Mouse (Mus musculus) intestine, embryonic 15.5 days (tissue): ENCODE results near the gene Reck. TPM values are rescaled to one million over a fixed set of nuclear protein-coding genes. Genes with fewer than 3 reads are reported as not detected.

Experiments used
- ATAC-seq: fragments of 200-750 bp; cut with Nextera tagmentation; 2 replicates; pipeline ENCODE4 v1.8.0; 2017; ENCODE audit warnings: moderate TSS enrichment, moderate library complexity
- H3K27ac ChIP-seq: fragments of 300-500 bp; sonication (generic); 2 replicates; pipeline ENCODE4 v1.5.1; 2015; ENCODE audit warnings: mild to moderate bottlenecking, inconsistent platforms
- H3K27me3 ChIP-seq: fragments of 300-500 bp; sonication (generic); replicated peaks from 2 replicates; pipeline ENCODE4 v1.6.1; 2015; ENCODE audit warnings: inconsistent platforms
- H3K36me3 ChIP-seq: fragments of 300-500 bp; sonication (generic); 2 replicates; pipeline ENCODE4 v1.6.1; 2015; ENCODE audit warnings: inconsistent platforms
- H3K4me1 ChIP-seq: fragments of 300-500 bp; sonication (generic); replicated peaks from 2 replicates; pipeline ENCODE4 v1.6.1; 2015; ENCODE audit warnings: inconsistent platforms
- H3K4me2 ChIP-seq: fragments of 300-500 bp; sonication (generic); replicated peaks from 2 replicates; pipeline ENCODE4 v1.6.1; 2015; ENCODE audit warnings: mild to moderate bottlenecking, inconsistent platforms
- H3K4me3 ChIP-seq: fragments of 300-500 bp; sonication (generic); replicated peaks from 2 replicates; pipeline ENCODE4 v1.5.1; 2015; ENCODE audit warnings: inconsistent platforms
- H3K9ac ChIP-seq: fragments of 300-500 bp; sonication (generic); 2 replicates; pipeline ENCODE4 v1.6.1; 2015; ENCODE audit warnings: inconsistent platforms
- H3K9me3 ChIP-seq: fragments of 300-500 bp; sonication (generic); 2 replicates; pipeline ENCODE4 v1.6.1; 2016; ENCODE audit warnings: inconsistent platforms
- WGBS: fragments of 180-500 bp; shearing (Covaris S2); methylation state at CpG from one replicate; pipeline ENCODE4 v1.1.7; 2015; 5-methylcytosine and 5-hydroxymethylcytosine counted together
- polyA plus RNA-seq: library from polyadenylated mRNA; unstranded; fragments of >200 nt; fragmentation: Nextera tagmentation; extraction: Ambion mirVana; gene quantifications from 2 replicates; pipeline ENCODE4 v1.2.1, GENCODE M21; 2015

The Reck gene
- polyA plus RNA-seq, 1 experiment from 2014 or later = 17.0 TPM

- 71% methylated on average over 10 of the region's 10 CpGs for WGBS
- H3K4me3 ChIP-seq = no peak overlapping the region
- ATAC-seq = no peak
- no peak overlapping the region for H3K27ac ChIP-seq
- H3K4me1 ChIP-seq = no peaks in the 10 kb centered on the region
- H3K9me3 ChIP-seq = no peaks in the 10 kb centered on the region
- no peak overlapping the region for H3K4me2 ChIP-seq
- H3K36me3 ChIP-seq = no peaks in the 10 kb centered on the region
- no peak overlapping the region for H3K9ac ChIP-seq
- H3K27me3 ChIP-seq = no peaks in the 10 kb centered on the region; the same call in 1 of the 2 replicates
These were observed 5.5 kb upstream of the Reck start for GRCm38 (mm10) chr4:43869821-43870220.

- Histone ChIP-seq H3K9ac (peak overlapping the region; percentile 77; the same call in 1 of the 2 replicates), H3K4me3 (peak overlapping the region; percentile 96; the same call in 1 of the 2 replicates)
These were observed 829 bp upstream of the Reck start for GRCm38 (mm10) chr4:43874501-43874900.

GRCm38 (mm10) chr4:43875919-43876411 is 635 bp downstream of the Reck start:
- H3K27me3 ChIP-seq = no peaks in the 10 kb centered on the region; the same call in 1 of the 2 replicates
- H3K36me3 ChIP-seq = no peaks in the 10 kb centered on the region
- H3K4me1 ChIP-seq = peaks cover 7% of the 10 kb centered on the region; the same call in 1 of the 2 replicates
- WGBS = under 1% methylated on average over 20 of the region's 20 CpGs
- ATAC-seq = peak; percentile 57
- H3K9me3 ChIP-seq = no peaks in the 10 kb centered on the region
- peak overlapping the region; percentile 93 for H3K4me2 ChIP-seq
- H3K4me3 ChIP-seq = peak overlapping the region; percentile 96
- peak overlapping the region; percentile 77 for H3K9ac ChIP-seq
- H3K27ac ChIP-seq = peak overlapping the region; percentile 54; the same call in 1 of the 2 replicates

More at GRCm38 (mm10) chr4:43874501-43874900, 829 bp upstream of the Reck start:
- Histone ChIP-seq H3K9me3 (no peaks in the 10 kb centered on the region), H3K27ac (no peak overlapping the region), H3K27me3 (no peaks in the 10 kb centered on the region; the same call in 1 of the 2 replicates), H3K4me1 (peaks cover 7% of the 10 kb centered on the region; the same call in 1 of the 2 replicates), H3K4me2 (peak overlapping the region; percentile 93), H3K36me3 (no peaks in the 10 kb centered on the region)
- 33% methylated on average over 7 of the region's 7 CpGs for WGBS
- no peak for ATAC-seq

- Histone ChIP-seq H3K9me3 (no peaks in the 10 kb centered on the region), H3K4me3 (no peak overlapping the region), H3K27me3 (no peaks in the 10 kb centered on the region; the same call in 1 of the 2 replicates), H3K4me2 (no peak overlapping the region), H3K9ac (no peak overlapping the region), H3K27ac (no peak overlapping the region), H3K4me1 (peaks cover 7% of the 10 kb centered on the region; the same call in 1 of the 2 replicates), H3K36me3 (no peaks in the 10 kb centered on the region)
- 89% methylated on average over 1 of the region's 1 CpGs for WGBS
- no peak for ATAC-seq
These were observed 1.9 kb downstream of the Reck start for GRCm38 (mm10) chr4:43877230-43877629.

GRCm38 (mm10) chr4:43878121-43878776 is 2.9 kb downstream of the Reck start:
- H3K9ac ChIP-seq = no peak overlapping the region
- no peak for ATAC-seq
- peaks cover 7% of the 10 kb centered on the region; the same call in 1 of the 2 replicates for H3K4me1 ChIP-seq
- WGBS = 30% methylated on average over 5 of the region's 5 CpGs
- 0 out of 2 replicates have a peak overlapping the region, but pooled peaks have one; percentile 46 for H3K27ac ChIP-seq
- H3K4me2 ChIP-seq = no peak overlapping the region
- no peak overlapping the region for H3K4me3 ChIP-seq
- no peaks in the 10 kb centered on the region for H3K27me3 ChIP-seq
- H3K9me3 ChIP-seq = no peaks in the 10 kb centered on the region
- no peaks in the 10 kb centered on the region for H3K36me3 ChIP-seq

- WGBS = 81% methylated on average over 6 of the region's 6 CpGs
- Histone ChIP-seq H3K27me3 (no peaks in the 10 kb centered on the region), H3K9me3 (no peaks in the 10 kb centered on the region), H3K9ac (no peak overlapping the region), H3K4me3 (no peak overlapping the region), H3K4me1 (peaks cover 7% of the 10 kb centered on the region; the same call in 1 of the 2 replicates), H3K27ac (no peak overlapping the region), H3K36me3 (no peaks in the 10 kb centered on the region), H3K4me2 (no peak overlapping the region)
- ATAC-seq = no peak
These were observed 4.2 kb downstream of the Reck start for GRCm38 (mm10) chr4:43879566-43879965.

GRCm38 (mm10) chr4:43884196-43884595 is 8.9 kb downstream of the Reck start:
- no peaks in the 10 kb centered on the region for H3K9me3 ChIP-seq
- H3K4me1 ChIP-seq = no peaks in the 10 kb centered on the region
- H3K9ac ChIP-seq = no peak overlapping the region
- no peaks in the 10 kb centered on the region for H3K27me3 ChIP-seq
- ATAC-seq = no peak
- no peaks in the 10 kb centered on the region for H3K36me3 ChIP-seq
- no peak overlapping the region for H3K4me3 ChIP-seq
- no peak overlapping the region for H3K27ac ChIP-seq
- WGBS = 44% methylated on average over 4 of the region's 4 CpGs
- no peak overlapping the region for H3K4me2 ChIP-seq

- Histone ChIP-seq H3K4me3 (no peak overlapping the region), H3K36me3 (no peaks in the 10 kb centered on the region), H3K27me3 (no peaks in the 10 kb centered on the region), H3K9ac (no peak overlapping the region), H3K4me2 (no peak overlapping the region), H3K27ac (no peak overlapping the region), H3K9me3 (no peaks in the 10 kb centered on the region), H3K4me1 (no peaks in the 10 kb centered on the region)
- WGBS = 81% methylated on average over 3 of the region's 3 CpGs
- no peak for ATAC-seq
These were observed 15.9 kb downstream of the Reck start for GRCm38 (mm10) chr4:43891247-43891646.

GRCm38 (mm10) chr4:43897209-43897608 is 21.9 kb downstream of the Reck start:
- ATAC-seq = no peak
- H3K9ac ChIP-seq = no peak overlapping the region

GRCm38 (mm10) chr4:43899197-43899596 is 23.9 kb downstream of the Reck start:
- Histone ChIP-seq H3K4me1 (no peaks in the 10 kb centered on the region), H3K4me2 (no peak overlapping the region), H3K4me3 (no peak overlapping the region), H3K36me3 (no peaks in the 10 kb centered on the region), H3K9ac (no peak overlapping the region), H3K27ac (no peak overlapping the region), H3K27me3 (no peaks in the 10 kb centered on the region), H3K9me3 (no peaks in the 10 kb centered on the region)
- ATAC-seq = no peak
- WGBS = 31% methylated on average over 8 of the region's 8 CpGs

More at GRCm38 (mm10) chr4:43897209-43897608, 21.9 kb downstream of the Reck start:
- no peak overlapping the region for H3K4me3 ChIP-seq
- H3K36me3 ChIP-seq = no peaks in the 10 kb centered on the region
- no peak overlapping the region for H3K4me2 ChIP-seq
- no peaks in the 10 kb centered on the region for H3K9me3 ChIP-seq
- no peak overlapping the region for H3K27ac ChIP-seq
- no peaks in the 10 kb centered on the region for H3K27me3 ChIP-seq
- H3K4me1 ChIP-seq = no peaks in the 10 kb centered on the region

GRCm38 (mm10) chr4:43903690-43904089 is 28.4 kb downstream of the Reck start:
- H3K4me3 ChIP-seq = no peak overlapping the region
- H3K4me2 ChIP-seq = no peak overlapping the region
- no peaks in the 10 kb centered on the region for H3K27me3 ChIP-seq
- no peaks in the 10 kb centered on the region for H3K9me3 ChIP-seq
- no peak for ATAC-seq
- 62% methylated on average over 7 of the region's 7 CpGs for WGBS
- H3K4me1 ChIP-seq = no peaks in the 10 kb centered on the region
- H3K36me3 ChIP-seq = no peaks in the 10 kb centered on the region
- no peak overlapping the region for H3K9ac ChIP-seq
- H3K27ac ChIP-seq = no peak overlapping the region

GRCm38 (mm10) chr4:43906443-43906842 is 31.1 kb downstream of the Reck start:
- no peak for ATAC-seq
- Histone ChIP-seq H3K27me3 (no peaks in the 10 kb centered on the region), H3K4me1 (no peaks in the 10 kb centered on the region), H3K27ac (no peak overlapping the region), H3K4me3 (no peak overlapping the region), H3K9me3 (no peaks in the 10 kb centered on the region), H3K4me2 (no peak overlapping the region), H3K9ac (no peak overlapping the region), H3K36me3 (no peaks in the 10 kb centered on the region)
- WGBS = 20% methylated on average over 6 of the region's 6 CpGs

- H3K27me3 ChIP-seq = no peaks in the 10 kb centered on the region
- no peak for ATAC-seq
- no peak overlapping the region for H3K9ac ChIP-seq
- H3K36me3 ChIP-seq = no peaks in the 10 kb centered on the region
- no peaks in the 10 kb centered on the region for H3K4me1 ChIP-seq
- H3K4me2 ChIP-seq = no peak overlapping the region
- no peak overlapping the region for H3K27ac ChIP-seq
- H3K4me3 ChIP-seq = no peak overlapping the region
- no peaks in the 10 kb centered on the region for H3K9me3 ChIP-seq
- WGBS = 92% methylated on average over 5 of the region's 5 CpGs
These were observed 42.9 kb downstream of the Reck start for GRCm38 (mm10) chr4:43918221-43918620.
